Mouse (Mus musculus): ENCODE data around the gene Eral1. TPM values are rescaled to one million over a fixed set of nuclear protein-coding genes. Genes with fewer than 3 reads are reported as not detected.
"Not testable (repeated sequence)": the region's sequence is repeated elsewhere in the genome, so short reads cannot be mapped to it uniquely, and the experiment has no call there.

Gene Eral1
- polyA plus RNA-seq, 1 experiment from 2014 or later = 22.1 TPM

DNA sequence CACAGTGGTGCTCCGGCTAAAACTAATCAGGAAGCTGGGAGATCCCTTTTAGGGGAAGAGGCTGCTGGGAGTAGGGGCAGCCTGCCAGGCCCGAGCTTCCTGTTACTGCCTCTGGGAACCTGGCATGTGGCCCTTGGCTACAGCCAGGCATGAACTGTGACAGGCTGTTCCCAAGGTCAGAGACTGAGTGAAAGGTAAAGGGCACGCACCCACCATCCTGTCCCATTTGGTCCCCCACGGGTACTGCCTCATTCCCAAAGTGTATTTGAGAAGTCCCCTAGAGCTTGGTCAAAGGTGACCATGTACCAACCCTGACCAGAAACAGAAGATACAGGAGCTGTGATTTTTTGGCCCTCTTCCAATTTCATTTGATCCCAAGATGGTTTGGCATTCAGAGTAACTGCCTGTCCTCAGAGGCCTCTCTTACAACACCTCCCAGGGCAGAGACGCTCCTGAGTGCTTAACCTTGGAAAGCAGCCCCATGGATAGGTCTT, 35.4 kb downstream of the Eral1 start:
- DNase-seq (ENCODE audit: low read depth, low spot score) = no peak
- in situ Hi-C loops (cut with MboI; ENCODE audit: low pct_unique_long_range_greater_than_20kb) = no loop called here
- H3K27me3 ChIP-seq = no peaks in the 10 kb centered on the region
- CTCF ChIA-PET = interaction anchor here (1.2 to 1.6 kb wide), 3 partner anchors 12 to 131 kb away, joined by 3 to 8 read pairs (median 5); no protein-coding TSS in a partner anchor
- no peak for TF ChIP-seq CTCF (IDR thresholded peaks at IDR 0.05)
- ATAC-seq = peak; percentile 47
- POLR2A ChIA-PET = interaction anchor here (0.6 to 2.0 kb wide), 6 partner anchors 13 to 119 kb away, joined by 3 to 4 read pairs (median 3); no protein-coding TSS in a partner anchor

DNA sequence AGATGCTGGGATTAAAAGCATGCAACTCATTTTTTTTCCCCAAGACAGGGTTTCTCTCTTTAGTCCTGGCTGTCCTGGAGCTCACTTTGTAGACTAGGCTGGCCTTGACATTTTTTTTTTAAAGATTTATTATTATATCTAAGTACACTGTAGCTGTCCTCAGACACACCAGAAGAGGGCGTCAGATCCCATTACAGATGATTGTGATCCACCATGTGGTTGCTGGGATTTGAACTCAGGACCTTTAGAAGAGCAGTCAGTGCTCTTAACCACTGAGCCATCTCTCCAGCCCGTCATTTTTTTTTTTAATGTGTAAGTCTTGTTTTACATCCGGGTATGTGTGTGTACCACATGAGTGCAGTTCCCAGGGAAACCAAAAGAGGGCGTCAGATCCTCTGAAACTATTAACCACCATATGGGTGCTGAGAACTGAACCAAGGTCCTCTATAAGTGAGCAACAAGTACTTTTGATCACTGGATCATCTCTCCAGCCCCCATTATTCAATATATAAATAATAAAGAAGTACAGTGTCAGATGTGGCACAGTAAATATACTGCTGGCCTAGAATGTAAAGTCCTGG, 37.8 kb downstream of the Eral1 start:
- ATAC-seq; POLR2A ChIA-PET; DNase-seq (ENCODE audit: low read depth, low spot score); H3K27me3 ChIP-seq; in situ Hi-C loops (cut with MboI; ENCODE audit: low pct_unique_long_range_greater_than_20kb); CTCF ChIA-PET: not testable (repeated sequence)
- peak; percentile 50 for TF ChIP-seq CTCF (IDR thresholded peaks at IDR 0.05)

DNA sequence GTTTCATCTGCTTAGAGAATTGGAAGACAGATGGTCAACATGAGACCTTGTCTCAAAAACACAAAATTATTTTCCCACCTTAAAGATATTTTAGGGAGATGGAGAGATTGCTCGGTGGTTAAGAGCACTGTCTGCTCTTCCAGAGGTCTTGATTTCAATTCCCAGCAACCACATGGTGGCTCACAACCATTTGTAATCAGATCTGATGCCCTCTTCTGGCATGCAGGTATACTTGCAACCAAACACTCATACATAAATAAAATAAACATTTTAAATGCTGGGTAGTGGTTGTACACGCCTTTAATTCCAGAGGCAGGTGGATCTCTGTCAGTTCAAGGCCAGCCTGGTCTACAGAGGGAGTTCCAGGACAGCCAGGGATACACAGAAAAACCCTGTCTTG, 39.3 kb downstream of the Eral1 start:
- no peaks in the 10 kb centered on the region for H3K27me3 ChIP-seq
- peak; percentile 55 for TF ChIP-seq CTCF (IDR thresholded peaks at IDR 0.05)
- in situ Hi-C loops (cut with MboI; ENCODE audit: low pct_unique_long_range_greater_than_20kb) = no loop called here
- ChIA-PET CTCF (no interaction called here), POLR2A (no interaction called here)
- DNase-seq (ENCODE audit: low read depth, low spot score) (no peak), ATAC-seq (no peak)

DNA sequence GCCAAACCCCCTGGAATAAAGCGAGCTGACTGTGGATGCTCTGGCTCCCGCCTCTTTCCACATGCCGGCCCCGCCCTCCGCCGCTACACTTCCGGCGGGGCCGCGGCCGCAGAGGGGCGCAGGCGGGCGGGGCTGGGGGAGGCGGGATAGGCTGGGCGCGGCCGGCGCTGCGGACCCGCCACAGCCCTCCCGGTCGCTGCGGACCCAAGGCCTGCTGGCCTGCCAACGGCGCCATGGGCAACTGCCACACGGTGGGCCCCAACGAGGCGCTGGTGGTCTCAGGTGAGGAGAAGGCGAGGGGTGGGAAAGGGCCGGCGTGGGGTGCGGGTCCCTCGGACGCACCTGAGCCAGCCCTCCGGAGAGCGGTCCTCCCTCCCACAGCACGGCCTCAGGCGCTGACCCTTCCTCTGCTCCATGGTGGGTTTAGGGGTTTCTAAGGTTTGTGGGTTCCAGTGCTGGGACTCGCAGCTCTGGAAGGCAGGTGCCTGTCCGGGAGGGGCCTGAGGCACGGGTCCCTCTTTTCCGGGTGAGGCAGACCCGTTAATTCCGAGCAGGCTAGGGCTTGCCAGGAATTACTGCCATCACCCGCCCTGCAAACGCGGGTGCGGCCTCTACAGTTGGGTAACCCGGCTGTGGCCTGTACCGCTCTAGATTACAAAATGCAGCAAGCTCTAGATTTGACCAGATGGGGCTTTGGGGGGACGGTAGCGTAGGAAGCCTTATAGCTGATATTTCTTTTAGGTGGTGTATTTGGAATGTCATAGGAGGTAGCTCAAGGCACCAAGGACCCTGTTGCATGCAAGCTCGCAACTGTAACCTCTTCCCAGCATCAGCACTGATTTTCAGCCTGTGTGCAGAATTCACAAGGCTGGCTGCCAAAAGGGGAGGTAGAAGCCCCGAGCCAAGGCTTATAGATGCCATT, 42.1 kb downstream of the Eral1 start, which contains the start of gene Flot2:
Gene Flot2, plus strand, starts transcription at position 101 of the 922 bp plus-strand sequence.
- ChIA-PET CTCF (no interaction called here), POLR2A (interaction anchor here (0.8 to 1.9 kb wide), 3 partner anchors 9 to 54 kb away, joined by 4 to 8 read pairs (median 4); no protein-coding TSS in a partner anchor)
- in situ Hi-C loops (cut with MboI; ENCODE audit: low pct_unique_long_range_greater_than_20kb) = no loop called here
- no peak for DNase-seq (ENCODE audit: low read depth, low spot score)
- peak; percentile 68 for ATAC-seq
- peak; percentile 41 for TF ChIP-seq CTCF (IDR thresholded peaks at IDR 0.05)
- no peaks in the 10 kb centered on the region for H3K27me3 ChIP-seq

DNA sequence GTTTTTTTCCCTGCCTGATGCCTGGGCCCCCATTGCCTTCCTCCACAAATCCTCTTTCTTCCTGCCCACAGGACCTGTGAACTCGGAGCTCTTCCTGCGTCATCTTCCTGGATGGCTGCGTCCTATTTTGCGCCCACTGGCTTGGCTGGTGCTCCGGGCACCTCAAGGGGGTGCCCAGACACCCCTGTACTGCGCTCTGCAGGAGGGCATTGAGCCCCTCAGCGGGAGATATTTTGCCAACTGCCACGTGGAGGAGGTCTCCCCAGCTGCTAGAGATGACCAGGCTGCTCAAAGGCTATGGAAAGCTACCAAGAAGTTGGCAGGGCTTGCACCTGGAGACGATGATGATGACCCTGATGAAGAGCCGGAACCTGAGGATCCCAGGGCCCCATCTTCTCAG, 43.4 kb downstream of the Eral1 start:
- in situ Hi-C loops (cut with MboI; ENCODE audit: low pct_unique_long_range_greater_than_20kb) = no loop called here

DNA sequence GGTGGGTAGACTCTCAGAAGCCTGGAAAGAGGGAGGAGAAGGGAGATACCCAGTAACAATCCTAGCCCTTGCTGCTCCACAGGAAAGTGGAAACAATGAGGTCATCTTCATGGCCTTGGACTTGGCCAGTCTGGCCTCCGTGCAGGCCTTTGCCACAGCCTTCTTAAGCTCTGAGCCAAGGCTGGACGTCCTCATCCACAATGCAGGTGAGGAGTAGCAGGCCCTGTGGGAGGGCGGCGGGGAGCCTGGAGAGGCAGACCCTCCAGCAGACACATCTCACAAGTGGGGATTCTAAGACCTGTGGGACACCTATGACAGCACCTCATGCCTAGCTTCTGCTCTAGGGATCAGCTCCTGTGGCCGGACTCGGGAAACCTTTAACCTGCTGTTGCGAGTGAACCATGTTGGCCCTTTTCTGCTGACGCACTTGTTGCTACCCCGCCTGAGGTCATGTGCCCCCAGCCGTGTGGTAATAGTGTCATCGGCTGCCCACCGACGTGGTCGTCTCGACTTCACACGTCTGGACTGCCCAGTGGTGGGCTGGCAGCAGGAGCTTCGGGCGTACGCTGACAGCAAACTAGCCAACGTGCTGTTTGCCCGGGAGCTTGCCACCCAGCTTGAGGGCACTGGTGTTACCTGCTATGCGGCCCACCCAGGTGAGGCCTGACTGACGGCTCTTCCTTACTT, 46.1 kb downstream of the Eral1 start:
- POLR2A ChIA-PET = interaction anchor here (1.6 kb wide), 1 partner anchor 50 kb away, joined by 5 read pairs; no protein-coding TSS in a partner anchor
- CTCF ChIA-PET = interaction anchor here (1.5 to 1.9 kb wide), 2 partner anchors 10 to 14 kb away, joined by 3 to 8 read pairs; no protein-coding TSS in a partner anchor
- in situ Hi-C loops (cut with MboI; ENCODE audit: low pct_unique_long_range_greater_than_20kb) = no loop called here

More for the DNA sequence above, 43.4 kb downstream of the Eral1 start:
- POLR2A ChIA-PET = interaction anchor here (1.0 kb wide), 1 partner anchor 10 kb away, joined by 3 read pairs; no protein-coding TSS in a partner anchor
- CTCF ChIA-PET = interaction anchor here (0.9 to 1.9 kb wide), 2 partner anchors 9 to 13 kb away, joined by 3 to 5 read pairs; no protein-coding TSS in a partner anchor
- TF ChIP-seq CTCF (IDR thresholded peaks at IDR 0.05) = no peak
- DNase-seq (ENCODE audit: low read depth, low spot score) = no peak
- no peak for ATAC-seq
- H3K27me3 ChIP-seq = no peaks in the 10 kb centered on the region

DNA sequence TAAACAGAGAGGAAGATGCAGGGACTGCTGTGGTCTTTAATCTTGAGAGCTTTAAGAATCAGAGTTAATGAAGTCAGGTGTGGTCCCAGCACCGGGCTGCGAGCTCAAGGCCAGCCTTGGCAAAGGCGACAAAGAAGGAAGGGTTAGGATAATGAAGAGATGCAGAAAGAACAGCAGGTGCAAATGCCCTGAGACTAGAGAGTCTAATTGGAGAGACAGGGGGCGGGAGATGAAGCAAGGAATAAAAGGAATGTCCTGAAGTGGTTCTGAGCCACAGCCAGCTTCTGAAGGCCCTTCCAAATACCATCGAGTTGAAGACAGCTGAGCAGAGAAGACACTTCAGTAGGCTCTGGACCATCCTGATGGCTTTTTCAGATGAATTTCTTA, 47.4 kb downstream of the Eral1 start:
- DNase-seq (ENCODE audit: low read depth, low spot score) = no peak
- in situ Hi-C loops (cut with MboI; ENCODE audit: low pct_unique_long_range_greater_than_20kb) = no loop called here
- ChIA-PET CTCF (interaction anchor here (1.0 to 2.1 kb wide), 5 partner anchors 12 to 46 kb away, joined by 3 to 9 read pairs (median 5); no protein-coding TSS in a partner anchor), POLR2A (interaction anchor here (0.6 to 1.6 kb wide), 4 partner anchors 18 to 72 kb away, joined by 3 to 5 read pairs (median 4); no protein-coding TSS in a partner anchor)
- no peak for TF ChIP-seq CTCF (IDR thresholded peaks at IDR 0.05)
- no peaks in the 10 kb centered on the region for H3K27me3 ChIP-seq
- no peak for ATAC-seq

More for the DNA sequence above, 46.1 kb downstream of the Eral1 start:
- H3K27me3 ChIP-seq = no peaks in the 10 kb centered on the region
- no peak for ATAC-seq
- DNase-seq (ENCODE audit: low read depth, low spot score) = no peak
- TF ChIP-seq CTCF (IDR thresholded peaks at IDR 0.05) = no peak

DNA sequence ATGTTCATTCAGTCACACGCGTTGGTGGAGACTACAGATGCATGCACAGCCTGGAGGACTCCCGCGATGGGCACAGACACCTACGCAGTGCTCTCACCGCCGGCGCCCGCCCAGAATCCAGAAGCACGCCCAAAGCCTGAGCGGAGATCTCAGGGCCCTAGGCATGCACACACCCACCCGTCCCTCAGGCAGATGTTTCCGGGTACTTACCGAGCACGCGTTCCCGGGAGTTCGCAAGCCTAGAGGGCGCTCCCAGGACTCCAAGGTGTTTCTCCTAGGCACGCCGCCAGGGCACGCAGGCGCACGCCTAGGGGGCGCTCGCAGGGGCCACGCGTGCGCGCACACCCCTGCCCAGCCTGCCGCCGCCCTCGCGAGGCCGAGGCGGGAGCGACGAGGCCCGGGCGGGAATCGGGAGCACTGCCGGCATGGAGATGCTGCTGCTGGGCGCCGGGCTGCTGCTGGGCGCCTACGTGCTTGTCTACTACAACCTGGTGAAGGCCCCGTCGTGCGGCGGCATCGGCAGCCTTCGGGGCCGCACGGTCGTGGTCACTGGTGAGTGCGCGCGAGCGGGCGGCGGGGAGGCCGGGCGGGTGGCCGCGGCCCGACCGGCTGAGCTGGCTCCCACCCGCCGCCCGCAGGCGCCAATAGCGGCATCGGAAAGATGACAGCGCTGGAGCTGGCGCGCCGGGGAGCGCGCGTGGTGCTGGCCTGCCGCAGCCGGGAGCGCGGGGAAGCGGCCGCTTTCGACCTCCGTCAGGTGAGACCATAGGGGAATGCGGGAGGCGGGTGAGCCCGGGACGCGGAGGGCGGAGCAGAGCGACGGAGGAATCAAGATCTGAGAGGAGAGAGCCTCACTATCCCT, 48.0 kb downstream of the Eral1 start, which contains the start of gene Dhrs13:
Gene Dhrs13, plus strand, starts transcription at position 334 of the 862 bp plus-strand sequence.
- DNase-seq (ENCODE audit: low read depth, low spot score) (peak; percentile 75), ATAC-seq (peak; percentile 77)
- peak; percentile 100 for TF ChIP-seq CTCF (IDR thresholded peaks at IDR 0.05)
- POLR2A ChIA-PET = interaction anchor here (0.6 to 1.6 kb wide), 5 partner anchors 12 to 72 kb away, joined by 3 to 5 read pairs (median 4); no protein-coding TSS in a partner anchor
- CTCF ChIA-PET = interaction anchor here (1.5 to 2.1 kb wide), 4 partner anchors 12 to 24 kb away, joined by 4 to 9 read pairs (median 6); no protein-coding TSS in a partner anchor
- in situ Hi-C loops (cut with MboI; ENCODE audit: low pct_unique_long_range_greater_than_20kb) = no loop called here
- no peaks in the 10 kb centered on the region for H3K27me3 ChIP-seq

DNA sequence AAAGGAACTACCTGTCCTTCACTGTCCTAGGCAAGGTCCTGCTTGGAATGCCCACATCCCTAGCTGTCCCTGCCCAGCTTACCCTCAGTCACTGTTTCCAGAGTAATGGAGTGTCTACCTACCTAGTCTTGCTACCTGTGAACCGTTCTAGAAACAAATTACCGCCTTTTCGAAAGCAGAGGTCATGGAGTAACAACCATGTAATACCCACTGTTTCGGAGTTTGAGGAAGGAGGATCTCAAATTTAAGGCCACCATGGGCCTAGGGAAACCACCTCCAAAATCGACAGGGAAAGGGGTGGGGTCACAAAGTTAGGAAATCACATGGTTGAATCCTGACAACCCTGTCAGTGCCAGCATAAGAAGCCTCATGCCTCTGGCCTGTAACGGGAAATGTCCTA, 48.8 kb downstream of the Eral1 start:
- ChIA-PET POLR2A (interaction anchor here (1.4 kb wide), 1 partner anchor 11 kb away, joined by 3 read pairs; no protein-coding TSS in a partner anchor), CTCF (interaction anchor here (2.1 kb wide), 1 partner anchor 11 kb away, joined by 9 read pairs; no protein-coding TSS in a partner anchor)
- DNase-seq (ENCODE audit: low read depth, low spot score) (no peak), ATAC-seq (no peak)
- H3K27me3 ChIP-seq = no peaks in the 10 kb centered on the region
- in situ Hi-C loops (cut with MboI; ENCODE audit: low pct_unique_long_range_greater_than_20kb) = no loop called here
- TF ChIP-seq CTCF (IDR thresholded peaks at IDR 0.05) = no peak

All from Patski (cell line).